Mouse (Mus musculus): ENCODE results near the gene Gnaz. TPM values are rescaled to one million over a fixed set of nuclear protein-coding genes. Genes with fewer than 3 reads are reported as not detected.

The Gnaz gene
- polyA plus RNA-seq, 1 experiment from 2014 or later, result 54.3 TPM

DNA sequence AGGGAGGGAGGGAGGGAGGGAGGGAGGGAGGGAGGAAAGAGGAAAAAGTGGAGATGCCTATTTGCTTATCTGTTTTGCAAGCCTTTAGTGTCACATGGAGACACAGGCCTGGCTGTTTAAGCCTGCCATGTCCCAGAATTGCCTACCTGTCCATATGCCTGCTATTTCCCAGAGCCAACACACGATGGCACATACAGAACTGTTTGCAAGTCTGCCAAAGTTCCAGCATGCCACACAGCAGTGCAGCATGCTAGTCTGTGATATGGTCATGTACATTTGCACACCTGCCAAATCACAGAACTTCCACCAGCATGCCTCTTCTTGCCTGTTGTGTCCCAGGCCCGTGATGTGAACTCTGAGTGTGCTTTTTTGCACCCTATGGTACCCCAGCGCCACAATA, 36.4 kb upstream of the Gnaz start:
- Histone ChIP-seq H3K27ac (ENCODE audit: low read length) (no peak overlapping the region), H3K27me3 (replicated peaks; ENCODE audit: control insufficient read depth, insufficient read depth, low read length) (no peaks in the 10 kb centered on the region), H3K9me3 (ENCODE audit: control insufficient read depth, low read length) (no peaks in the 10 kb centered on the region), H3K36me3 (ENCODE audit: control insufficient read depth, insufficient read depth) (no peaks in the 10 kb centered on the region), H3K9ac (replicated peaks; ENCODE audit: low read depth, low read length) (no peak overlapping the region), H3K4me1 (replicated peaks; ENCODE audit: control insufficient read depth, insufficient read depth, low read length) (peaks cover 9% of the 10 kb centered on the region), H3K4me2 (ENCODE audit: low read length) (no peak overlapping the region), H3K4me3 (replicated peaks; ENCODE audit: low read length) (no peak overlapping the region)
- 63% methylated on average over 3 of the region's 3 CpGs for WGBS
- no peak for ATAC-seq

DNA sequence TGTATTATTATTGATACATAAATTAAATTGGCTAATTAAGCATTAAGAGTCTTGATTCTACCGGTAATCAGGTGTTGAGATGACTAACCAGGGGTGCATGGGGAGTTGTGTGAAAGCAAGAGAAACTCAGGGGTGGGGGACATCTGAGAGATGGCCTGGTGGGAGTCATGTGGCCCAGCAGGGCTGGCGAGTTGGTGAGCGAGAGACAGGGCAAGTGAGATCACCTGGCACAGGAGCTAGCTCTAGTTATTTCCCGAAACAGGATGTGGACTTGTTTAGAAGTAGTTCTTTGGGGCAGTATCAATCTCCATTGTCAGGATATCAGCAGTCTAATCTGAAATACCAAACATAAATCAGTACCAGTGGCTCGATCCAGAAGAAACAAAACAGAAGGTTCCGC, 35.3 kb upstream of the Gnaz start:
- no peak for ATAC-seq
- Histone ChIP-seq H3K4me1 (replicated peaks; ENCODE audit: control insufficient read depth, insufficient read depth, low read length) (peaks cover 7% of the 10 kb centered on the region), H3K36me3 (ENCODE audit: control insufficient read depth, insufficient read depth) (no peaks in the 10 kb centered on the region), H3K27me3 (replicated peaks; ENCODE audit: control insufficient read depth, insufficient read depth, low read length) (no peaks in the 10 kb centered on the region), H3K9me3 (ENCODE audit: control insufficient read depth, low read length) (no peaks in the 10 kb centered on the region), H3K4me2 (ENCODE audit: low read length) (no peak overlapping the region), H3K4me3 (replicated peaks; ENCODE audit: low read length) (no peak overlapping the region), H3K27ac (ENCODE audit: low read length) (no peak overlapping the region), H3K9ac (replicated peaks; ENCODE audit: low read depth, low read length) (no peak overlapping the region)
- 86% methylated on average over 6 of the region's 6 CpGs for WGBS

DNA sequence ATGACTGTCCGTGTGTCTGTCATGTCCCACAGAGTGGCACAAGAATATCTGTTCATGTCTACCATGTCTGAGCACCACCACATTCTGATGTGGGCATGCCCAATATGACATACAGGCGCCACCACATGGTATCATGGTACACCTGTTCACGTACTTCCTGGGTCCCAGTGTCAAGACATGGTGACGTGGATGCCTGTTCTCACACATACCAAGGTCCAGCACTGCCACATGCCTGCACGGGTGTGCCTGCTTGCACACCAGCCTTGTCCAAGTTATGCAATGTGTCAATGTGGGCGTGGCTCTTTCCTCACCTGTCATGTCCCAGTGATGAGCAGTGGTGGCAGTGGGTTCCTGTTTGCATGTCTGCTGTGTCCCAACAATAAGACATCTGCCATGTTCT, 34.5 kb upstream of the Gnaz start:
- Histone ChIP-seq H3K4me3 (replicated peaks; ENCODE audit: low read length) (no peak overlapping the region), H3K36me3 (ENCODE audit: control insufficient read depth, insufficient read depth) (no peaks in the 10 kb centered on the region), H3K9me3 (ENCODE audit: control insufficient read depth, low read length) (no peaks in the 10 kb centered on the region), H3K27me3 (replicated peaks; ENCODE audit: control insufficient read depth, insufficient read depth, low read length) (no peaks in the 10 kb centered on the region), H3K27ac (ENCODE audit: low read length) (no peak overlapping the region), H3K4me1 (replicated peaks; ENCODE audit: control insufficient read depth, insufficient read depth, low read length) (peaks cover 7% of the 10 kb centered on the region), H3K4me2 (ENCODE audit: low read length) (no peak overlapping the region), H3K9ac (replicated peaks; ENCODE audit: low read depth, low read length) (no peak overlapping the region)
- ATAC-seq, result no peak
- 86% methylated on average over 6 of the region's 6 CpGs for WGBS

GRCm38 (mm10) chr10:74933548-74934190, 33.3 kb upstream of the Gnaz start:
- 49% methylated on average over 19 of the region's 19 CpGs for WGBS

GRCm38 (mm10) chr10:74934521-74934920, 32.5 kb upstream of the Gnaz start:
- no peak for ATAC-seq
- Histone ChIP-seq H3K27ac (ENCODE audit: low read length) (no peak overlapping the region), H3K36me3 (ENCODE audit: control insufficient read depth, insufficient read depth) (no peaks in the 10 kb centered on the region), H3K9ac (replicated peaks; ENCODE audit: low read depth, low read length) (no peak overlapping the region), H3K9me3 (ENCODE audit: control insufficient read depth, low read length) (no peaks in the 10 kb centered on the region), H3K4me3 (replicated peaks; ENCODE audit: low read length) (no peak overlapping the region), H3K4me2 (ENCODE audit: low read length) (no peak overlapping the region), H3K27me3 (replicated peaks; ENCODE audit: control insufficient read depth, insufficient read depth, low read length) (no peaks in the 10 kb centered on the region), H3K4me1 (replicated peaks; ENCODE audit: control insufficient read depth, insufficient read depth, low read length) (peaks cover 7% of the 10 kb centered on the region)
- WGBS, result 80% methylated on average over 12 of the region's 12 CpGs

More at GRCm38 (mm10) chr10:74933548-74934190, 33.3 kb upstream of the Gnaz start:
- H3K36me3 ChIP-seq (ENCODE audit: control insufficient read depth, insufficient read depth), result no peaks in the 10 kb centered on the region
- ATAC-seq, result peak; percentile 77
- H3K9me3 ChIP-seq (ENCODE audit: control insufficient read depth, low read length), result no peaks in the 10 kb centered on the region
- no peak overlapping the region for H3K9ac ChIP-seq (replicated peaks; ENCODE audit: low read depth, low read length)
- H3K4me2 ChIP-seq (ENCODE audit: low read length), result no peak overlapping the region
- H3K4me1 ChIP-seq (replicated peaks; ENCODE audit: control insufficient read depth, insufficient read depth, low read length), result peaks cover 7% of the 10 kb centered on the region
- no peak overlapping the region; the same call in 1 of the 2 replicates for H3K27ac ChIP-seq (ENCODE audit: low read length)
- no peaks in the 10 kb centered on the region for H3K27me3 ChIP-seq (replicated peaks; ENCODE audit: control insufficient read depth, insufficient read depth, low read length)
- no peak overlapping the region for H3K4me3 ChIP-seq (replicated peaks; ENCODE audit: low read length)

DNA sequence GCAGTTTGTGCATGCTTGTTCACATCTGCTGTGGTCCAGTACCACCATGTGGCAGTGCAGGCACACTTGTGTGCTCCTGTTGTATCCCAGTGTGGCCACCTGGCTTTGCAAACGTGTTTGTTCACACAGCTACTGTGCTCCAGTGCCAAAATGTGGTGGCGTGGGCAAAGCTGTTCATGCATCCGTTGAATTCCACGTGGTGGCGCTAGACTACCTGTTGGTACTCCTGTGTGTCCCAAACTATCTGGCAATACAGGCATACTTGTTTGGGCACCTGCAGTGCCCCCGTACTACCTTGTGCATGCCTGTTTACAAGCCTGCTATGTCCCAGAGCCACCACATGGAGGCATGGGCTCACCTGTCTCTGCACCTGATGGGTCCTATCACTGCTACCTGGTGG, 32.0 kb upstream of the Gnaz start:
- WGBS, result 27% methylated on average over 6 of the region's 6 CpGs
- H3K27ac ChIP-seq (ENCODE audit: low read length), result no peak overlapping the region

DNA sequence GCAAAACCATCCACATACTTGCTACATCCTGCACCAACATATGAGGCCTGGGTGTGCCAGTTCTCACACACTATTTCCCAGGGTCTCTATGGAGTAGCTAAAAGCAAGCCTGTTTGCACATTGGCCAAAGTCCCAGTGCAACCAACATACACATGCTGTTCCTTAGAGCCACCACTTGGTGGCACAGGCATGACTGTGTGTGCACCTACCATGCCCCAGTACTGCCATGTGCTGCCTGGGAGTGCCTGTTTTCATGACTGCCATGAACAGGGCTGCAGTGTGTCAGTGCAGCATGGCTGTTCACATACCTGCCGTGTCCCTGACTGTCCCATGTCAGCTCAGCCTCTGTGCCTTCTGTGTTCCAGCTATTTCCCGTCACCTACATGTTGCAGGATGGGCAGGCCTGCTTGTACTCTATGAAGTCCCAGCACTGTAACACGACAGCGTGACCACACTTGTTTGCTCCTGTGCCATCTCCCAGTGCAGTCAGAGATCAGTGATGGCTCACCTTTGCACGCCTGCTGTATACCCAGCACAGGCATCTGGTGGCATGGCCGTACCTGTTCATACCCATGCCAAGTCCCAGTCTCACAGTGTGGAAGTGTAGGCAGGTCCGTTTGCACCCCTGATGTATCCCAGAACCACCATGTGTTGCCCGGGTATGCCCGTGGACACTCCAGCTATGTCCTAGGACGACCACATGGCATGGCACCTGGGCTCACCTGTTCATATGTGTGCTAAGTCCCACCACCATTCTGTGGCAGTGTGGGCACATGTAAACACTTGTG, 29.8 kb upstream of the Gnaz start:
- Histone ChIP-seq H3K4me1 (replicated peaks; ENCODE audit: control insufficient read depth, insufficient read depth, low read length) (peaks cover 7% of the 10 kb centered on the region), H3K4me3 (replicated peaks; ENCODE audit: low read length) (no peak overlapping the region), H3K9ac (replicated peaks; ENCODE audit: low read depth, low read length) (no peak overlapping the region), H3K9me3 (ENCODE audit: control insufficient read depth, low read length) (no peaks in the 10 kb centered on the region), H3K4me2 (ENCODE audit: low read length) (no peak overlapping the region), H3K36me3 (ENCODE audit: control insufficient read depth, insufficient read depth) (no peaks in the 10 kb centered on the region), H3K27ac (ENCODE audit: low read length) (no peak overlapping the region), H3K27me3 (replicated peaks; ENCODE audit: control insufficient read depth, insufficient read depth, low read length) (no peaks in the 10 kb centered on the region)
- 80% methylated on average over 10 of the region's 10 CpGs for WGBS
- peak; percentile 55 for ATAC-seq

More for the DNA sequence above, 32.0 kb upstream of the Gnaz start:
- Histone ChIP-seq H3K27me3 (replicated peaks; ENCODE audit: control insufficient read depth, insufficient read depth, low read length) (no peaks in the 10 kb centered on the region), H3K36me3 (ENCODE audit: control insufficient read depth, insufficient read depth) (no peaks in the 10 kb centered on the region), H3K9ac (replicated peaks; ENCODE audit: low read depth, low read length) (no peak overlapping the region), H3K4me1 (replicated peaks; ENCODE audit: control insufficient read depth, insufficient read depth, low read length) (peaks cover 7% of the 10 kb centered on the region), H3K9me3 (ENCODE audit: control insufficient read depth, low read length) (no peaks in the 10 kb centered on the region), H3K4me2 (ENCODE audit: low read length) (no peak overlapping the region), H3K4me3 (replicated peaks; ENCODE audit: low read length) (no peak overlapping the region)
- no peak for ATAC-seq

DNA sequence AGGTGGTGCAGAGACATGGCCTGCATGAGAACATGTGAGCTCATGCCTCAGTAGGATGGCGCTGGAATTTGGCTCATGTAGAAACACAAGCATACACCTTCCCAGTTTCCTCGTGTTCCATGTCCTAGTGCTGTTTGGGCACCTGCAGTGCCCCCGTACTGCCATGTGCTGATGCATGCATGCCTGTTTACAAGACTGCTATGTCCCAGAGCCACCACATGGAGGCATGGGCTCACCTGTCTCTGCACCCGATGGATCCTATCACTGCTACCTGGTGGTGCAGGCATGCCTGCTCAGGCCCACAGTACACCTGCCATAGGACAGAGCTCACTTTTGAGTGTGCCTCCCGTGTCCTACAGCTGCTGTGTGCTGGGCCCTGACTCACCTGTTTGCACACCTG, 28.6 kb upstream of the Gnaz start:
- 72% methylated on average over 5 of the region's 5 CpGs for WGBS
- no peak overlapping the region for H3K4me2 ChIP-seq (ENCODE audit: low read length)
- no peak overlapping the region for H3K27ac ChIP-seq (ENCODE audit: low read length)
- H3K9ac ChIP-seq (replicated peaks; ENCODE audit: low read depth, low read length), result no peak overlapping the region
- H3K27me3 ChIP-seq (replicated peaks; ENCODE audit: control insufficient read depth, insufficient read depth, low read length), result no peaks in the 10 kb centered on the region
- no peaks in the 10 kb centered on the region for H3K9me3 ChIP-seq (ENCODE audit: control insufficient read depth, low read length)
- no peak overlapping the region for H3K4me3 ChIP-seq (replicated peaks; ENCODE audit: low read length)
- no peak for ATAC-seq
- peaks cover 7% of the 10 kb centered on the region for H3K4me1 ChIP-seq (replicated peaks; ENCODE audit: control insufficient read depth, insufficient read depth, low read length)
- H3K36me3 ChIP-seq (ENCODE audit: control insufficient read depth, insufficient read depth), result no peaks in the 10 kb centered on the region

- H3K4me2 ChIP-seq (ENCODE audit: low read length), result no peak overlapping the region
- no peak overlapping the region for H3K27ac ChIP-seq (ENCODE audit: low read length)
- H3K4me3 ChIP-seq (replicated peaks; ENCODE audit: low read length), result no peak overlapping the region
- no peaks in the 10 kb centered on the region for H3K27me3 ChIP-seq (replicated peaks; ENCODE audit: control insufficient read depth, insufficient read depth, low read length)
- H3K9ac ChIP-seq (replicated peaks; ENCODE audit: low read depth, low read length), result no peak overlapping the region
- peaks cover 1% of the 10 kb centered on the region for H3K4me1 ChIP-seq (replicated peaks; ENCODE audit: control insufficient read depth, insufficient read depth, low read length)
- no peaks in the 10 kb centered on the region for H3K36me3 ChIP-seq (ENCODE audit: control insufficient read depth, insufficient read depth)
- ATAC-seq, result no peak
- WGBS, result 62% methylated on average over 3 of the region's 3 CpGs
- no peaks in the 10 kb centered on the region for H3K9me3 ChIP-seq (ENCODE audit: control insufficient read depth, low read length)
Measured at GRCm38 (mm10) chr10:74939300-74939699, 27.7 kb upstream of the Gnaz start.
